Mouse (Mus musculus) thymus, postnatal 36 days (tissue): ENCODE measurements at regions not wholly inside any gene's neighbourhood (a gene's known extent, or its start where the extent isn't known, plus 50 kb on each side); places are given as distances from the start of the nearest gene placed in this dataset.

Experiments used
- DNase-seq, 2 experiments: peaks; one replicate each; pipeline ENCODE4 v3.0.0; 2022; ENCODE audit warnings: mixed read lengths in 2 of 2

GRCm38 (mm10) chr9:14184261-14184660, 90.6 kb upstream of the Sesn3 start:
- DNase-seq = no peak

GRCm38 (mm10) chr9:14185681-14186080, 89.2 kb upstream of the Sesn3 start:
- no peak for DNase-seq

- DNase-seq = no peak
Observed at GRCm38 (mm10) chr9:14187753-14188152, 87.1 kb upstream of the Sesn3 start.

- DNase-seq = no peak
Observed at GRCm38 (mm10) chr9:14188504-14188903, 86.4 kb upstream of the Sesn3 start.

GRCm38 (mm10) chr9:14190660-14191059, 84.2 kb upstream of the Sesn3 start:
- DNase-seq = no peak

GRCm38 (mm10) chr9:14194748-14195147, 80.1 kb upstream of the Sesn3 start:
- no peak for DNase-seq

- no peak for DNase-seq
Observed at GRCm38 (mm10) chr9:14199116-14199515, 75.8 kb upstream of the Sesn3 start.

GRCm38 (mm10) chr9:14199983-14200700, 74.7 kb upstream of the Sesn3 start:
- DNase-seq = no peak

- no peak for DNase-seq
Observed at GRCm38 (mm10) chr9:14200852-14201251, 74.0 kb upstream of the Sesn3 start.

GRCm38 (mm10) chr9:14202551-14203306, 72.1 kb upstream of the Sesn3 start:
- DNase-seq = no peak

- DNase-seq = no peak
Observed at GRCm38 (mm10) chr9:14203307-14203695, 71.6 kb upstream of the Sesn3 start.

GRCm38 (mm10) chr9:14203768-14204416, 71.0 kb upstream of the Sesn3 start:
- DNase-seq = no peak

- no peak for DNase-seq
Observed at GRCm38 (mm10) chr9:14204817-14205216, 70.0 kb upstream of the Sesn3 start.

GRCm38 (mm10) chr9:14206838-14207560, 67.9 kb upstream of the Sesn3 start:
- no peak for DNase-seq

- no peak for DNase-seq
Observed at GRCm38 (mm10) chr9:14207561-14207936, 67.3 kb upstream of the Sesn3 start.

GRCm38 (mm10) chr9:14213283-14213682, 61.6 kb upstream of the Sesn3 start:
- no peak for DNase-seq

GRCm38 (mm10) chr9:14215171-14215782, 59.6 kb upstream of the Sesn3 start:
- no peak for DNase-seq

- no peak for DNase-seq
Observed at GRCm38 (mm10) chr9:14215961-14216360, 58.9 kb upstream of the Sesn3 start.

GRCm38 (mm10) chr9:14222936-14223335, 51.9 kb upstream of the Sesn3 start:
- DNase-seq = no peak
